Mouse (Mus musculus) liver, adult 2 months (tissue): ENCODE measurements around the gene Necab2. TPM values are rescaled to one million over a fixed set of nuclear protein-coding genes. Genes with fewer than 3 reads are reported as not detected.
A peak's percentile ranks its signal among the peaks of the same experiment; 100 is the strongest.

Source experiments
- DNase-seq: peaks from one replicate; pipeline ENCODE4 v3.0.0-alpha.2; 2011; ENCODE audit warnings: low read depth, low spot score; ENCODE audit errors: extremely low read depth
- H3K27ac ChIP-seq: fragments of 200-500 bp; replicated peaks from 2 replicates; pipeline ENCODE4 v1.5.1; 2012; ENCODE audit warnings: low read depth, mild to moderate bottlenecking, control low read depth, inconsistent platforms, low read length; ENCODE audit not compliant: insufficient read depth
- H3K27me3 ChIP-seq: fragments of 200-500 bp; 2 replicates; pipeline ENCODE4 v1.6.1; 2012; ENCODE audit warnings: mild to moderate bottlenecking, moderate library complexity, low read length, inconsistent platforms; ENCODE audit not compliant: control insufficient read depth, insufficient read depth
- H3K36me3 ChIP-seq: fragments of 200-500 bp; 2 replicates; pipeline ENCODE4 v1.6.1; 2012; ENCODE audit warnings: low read length, inconsistent platforms; ENCODE audit not compliant: control insufficient read depth, insufficient read depth
- H3K4me1 ChIP-seq: fragments of 200-500 bp; 2 replicates; pipeline ENCODE4 v1.6.1; 2011; ENCODE audit warnings: low read length; ENCODE audit not compliant: control insufficient read depth, insufficient read depth
- H3K4me3 ChIP-seq: fragments of 200-500 bp; 2 replicates; pipeline ENCODE4 v1.5.1; 2011; ENCODE audit warnings: low read depth, mild to moderate bottlenecking, control low read depth, low read length, moderate library complexity; ENCODE audit not compliant: insufficient read depth
- H3K79me2 ChIP-seq: fragments of 200-500 bp; 2 replicates; pipeline ENCODE4 v1.6.1; 2012; ENCODE audit warnings: inconsistent platforms, mild to moderate bottlenecking, low read length, moderate library complexity; ENCODE audit not compliant: control insufficient read depth, insufficient read depth
- H3K9ac ChIP-seq: fragments of 200-500 bp; 2 replicates; pipeline ENCODE4 v1.6.1; 2012; ENCODE audit warnings: low read depth, mild to moderate bottlenecking, control low read depth, inconsistent platforms, low read length
- CTCF ChIP-seq: fragments of 200-500 bp; IDR thresholded peaks from 2 replicates; pipeline ENCODE4 v1.5.1; 2011; ENCODE audit warnings: low read depth, low read length, control low read depth
- POLR2A ChIP-seq: fragments of 200-500 bp; IDR thresholded peaks from 2 replicates; pipeline ENCODE4 v1.6.1; 2011; ENCODE audit warnings: low read length, control low read depth; ENCODE audit not compliant: insufficient read depth; ENCODE audit errors: extremely low read depth
- WGBS: fragments of 180-500 bp; shearing (Covaris S2); methylation state at CpG from one replicate; pipeline ENCODE4 v1.1.7; 2018; 5-methylcytosine and 5-hydroxymethylcytosine counted together
- polyA plus RNA-seq: library from polyadenylated mRNA; depleted of rRNA; stranded (reverse); fragments of >200 nt; gene quantifications from 2 replicates; pipeline ENCODE4 v1.2.3, GENCODE M21; 2012
- total RNA-seq: library from RNA; depleted of rRNA; stranded (reverse); fragments of >200 nt; gene quantifications from 2 replicates; pipeline ENCODE4 v1.2.3, GENCODE M21; 2014

Gene Necab2
- total and polyA plus RNA-seq, 2 experiments: 0.11 TPM; not detected in 1

DNA sequence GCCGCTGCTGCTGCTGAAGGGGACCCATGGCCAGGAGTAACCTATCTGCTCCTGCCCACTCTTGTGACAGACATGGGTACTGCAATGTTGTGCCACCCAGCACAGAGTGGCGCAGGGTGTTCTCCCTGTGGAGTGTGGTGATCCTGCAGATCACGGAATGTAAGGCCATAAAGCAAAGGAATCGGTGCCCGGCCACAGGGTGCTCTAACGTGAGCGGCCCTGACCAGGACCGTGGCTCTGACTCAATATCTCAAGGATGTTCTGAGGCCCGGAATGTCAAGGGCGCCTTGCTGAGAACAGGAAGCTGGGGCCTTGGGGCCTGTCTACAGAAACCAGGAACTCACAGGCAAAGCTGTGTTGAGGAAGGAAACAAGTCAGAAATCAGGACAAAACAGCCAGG, 21.0 kb upstream of the Necab2 start:
- 45% methylated on average over 10 of the region's 10 CpGs for WGBS
- peak overlapping the region; percentile 65 for H3K27ac ChIP-seq
- no peaks in the 10 kb centered on the region for H3K27me3 ChIP-seq
- peak overlapping the region; percentile 12; the same call in 1 of the 2 replicates for H3K9ac ChIP-seq
- no peak overlapping the region for H3K4me3 ChIP-seq
- DNase-seq: no peak
- H3K79me2 ChIP-seq: no peaks in the 10 kb centered on the region
- TF ChIP-seq CTCF: peak; percentile 35
- TF ChIP-seq POLR2A: no peak
- no peaks in the 10 kb centered on the region for H3K36me3 ChIP-seq
- peaks cover 59% of the 10 kb centered on the region for H3K4me1 ChIP-seq

GRCm38 (mm10) chr8:119426069-119426735, 20.3 kb upstream of the Necab2 start:
- Histone ChIP-seq H3K27ac (peak overlapping the region; percentile 72), H3K79me2 (no peaks in the 10 kb centered on the region), H3K9ac (peak overlapping the region; percentile 8; the same call in 1 of the 2 replicates), H3K27me3 (no peaks in the 10 kb centered on the region), H3K4me1 (peaks cover 65% of the 10 kb centered on the region), H3K36me3 (no peaks in the 10 kb centered on the region), H3K4me3 (no peak overlapping the region)
- TF ChIP-seq CTCF (no peak), POLR2A (no peak)
- no peak for DNase-seq
- 58% methylated on average over 6 of the region's 6 CpGs for WGBS

DNA sequence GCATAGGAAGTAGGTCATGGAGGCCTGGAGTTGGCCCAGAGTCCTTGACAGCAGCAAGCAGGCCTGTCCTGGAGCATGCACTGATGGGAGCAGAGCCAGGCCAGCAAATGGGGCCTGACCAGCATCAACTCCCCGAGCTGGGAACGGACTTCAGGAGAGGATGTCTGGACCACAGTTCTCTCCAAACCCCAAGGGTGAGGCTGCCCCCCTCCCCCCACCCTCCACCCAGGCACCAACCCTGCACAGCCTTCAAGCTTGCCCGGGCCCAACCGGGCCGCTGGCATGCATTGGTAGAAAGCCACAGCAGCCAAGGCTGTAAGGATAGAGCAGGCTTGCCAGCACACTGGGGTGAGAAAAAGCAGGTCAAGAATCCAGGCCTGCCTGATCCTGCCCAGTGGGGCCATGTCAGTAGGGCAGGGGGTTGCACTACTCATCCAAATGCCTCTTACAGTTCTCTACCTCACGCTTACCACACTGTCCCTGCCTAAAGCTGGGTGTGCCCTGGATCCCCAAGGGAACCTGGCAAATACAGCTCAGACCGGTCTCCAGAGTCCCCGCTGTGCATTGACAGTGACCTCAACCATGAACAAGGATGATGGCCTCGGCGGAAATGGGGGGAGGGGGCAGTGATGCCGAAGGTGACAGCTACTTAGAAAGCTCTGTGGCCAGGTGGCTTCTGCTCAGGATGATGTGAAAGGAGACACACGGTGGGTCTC, 18.7 kb upstream of the Necab2 start:
- Histone ChIP-seq H3K9ac (peak overlapping the region; percentile 24), H3K27ac (peak overlapping the region; percentile 72), H3K4me1 (peaks cover 69% of the 10 kb centered on the region), H3K36me3 (no peaks in the 10 kb centered on the region), H3K4me3 (peak overlapping the region; percentile 8; the same call in 1 of the 2 replicates), H3K79me2 (no peaks in the 10 kb centered on the region), H3K27me3 (no peaks in the 10 kb centered on the region)
- peak; percentile 77 for DNase-seq
- WGBS: 19% methylated on average over 12 of the region's 12 CpGs
- TF ChIP-seq CTCF: no peak
- no peak for TF ChIP-seq POLR2A

GRCm38 (mm10) chr8:119428350-119428740, 18.2 kb upstream of the Necab2 start:
- H3K79me2 ChIP-seq: no peaks in the 10 kb centered on the region
- H3K36me3 ChIP-seq: no peaks in the 10 kb centered on the region
- no peak for DNase-seq
- H3K4me3 ChIP-seq: peak overlapping the region; percentile 8; the same call in 1 of the 2 replicates
- TF ChIP-seq POLR2A: no peak
- no peak for TF ChIP-seq CTCF
- peak overlapping the region; percentile 30 for H3K9ac ChIP-seq
- peak overlapping the region; percentile 72 for H3K27ac ChIP-seq
- 19% methylated on average over 7 of the region's 7 CpGs for WGBS
- H3K27me3 ChIP-seq: no peaks in the 10 kb centered on the region
- H3K4me1 ChIP-seq: peaks cover 72% of the 10 kb centered on the region

GRCm38 (mm10) chr8:119428766-119429327, 17.7 kb upstream of the Necab2 start:
- DNase-seq: peak; percentile 87
- Histone ChIP-seq H3K79me2 (no peaks in the 10 kb centered on the region), H3K9ac (peak overlapping the region; percentile 40), H3K27ac (peak overlapping the region; percentile 72), H3K27me3 (no peaks in the 10 kb centered on the region), H3K36me3 (no peaks in the 10 kb centered on the region), H3K4me1 (peaks cover 69% of the 10 kb centered on the region), H3K4me3 (no peak overlapping the region)
- no peak for TF ChIP-seq POLR2A
- TF ChIP-seq CTCF: no peak
- 29% methylated on average over 5 of the region's 5 CpGs for WGBS
